Mouse (Mus musculus): Measurements from ENCODE around the gene Cluap1.

- TF ChIP-seq CTCF (IDR thresholded peaks at IDR 0.05; ENCODE audit: low read depth): no peak
- TF ChIP-seq EP300 (optimal IDR thresholded peaks at IDR 0.05): no peak
Observed at GRCm38 (mm10) chr16:3923515-3923914, 14.9 kb downstream of the Cluap1 start.

Data from stomach, postnatal 0 days (tissue).